Mouse (Mus musculus): ENCODE data around the gene Bcl2l12. TPM values are rescaled to one million over a fixed set of nuclear protein-coding genes. Genes with fewer than 3 reads are reported as not detected.

The Bcl2l12 gene
- polyA plus RNA-seq, 1 experiment: 13.3 TPM

- TF ChIP-seq MYOD1 (IDR thresholded peaks at IDR 0.05; ENCODE audit: control insufficient read depth in 1 of 3, insufficient read length in 2 of 3, low read depth in 2 of 3) (no peak), USF1 (IDR thresholded peaks at IDR 0.05; ENCODE audit: low read depth) (no peak), POLR2A (IDR thresholded peaks at IDR 0.05; ENCODE audit: insufficient read length, low read depth) (peak; percentile 23), TCF3 (IDR thresholded peaks at IDR 0.05; ENCODE audit: insufficient read length, low read depth) (no peak), POLR2AphosphoS2 (IDR thresholded peaks at IDR 0.05; ENCODE audit: insufficient read length, low read depth) (peak; percentile 84), E2F4 (IDR thresholded peaks at IDR 0.05; ENCODE audit: insufficient read depth) (no peak), MYOG (IDR thresholded peaks at IDR 0.05; ENCODE audit: control insufficient read depth in 1 of 3, insufficient read depth in 1 of 3, insufficient read length in 2 of 3, low read depth in 2 of 3) (no peak), SRF (IDR thresholded peaks at IDR 0.05; ENCODE audit: control insufficient read depth, insufficient read length, low read depth) (no peak)
- Histone ChIP-seq H3ac (ENCODE audit: control insufficient read depth, insufficient read length) (no peak within 1 kb of the TSS), H3K4me3 (peak within 1 kb of the TSS; percentile 14), H3K79me2 (ENCODE audit: control insufficient read depth, insufficient read depth) (no peaks in the 10 kb centered on the region), H3K36me3 (ENCODE audit: control insufficient read depth, insufficient read depth) (peaks cover 19% of the 10 kb centered on the region), H3K27me3 (ENCODE audit: control insufficient read depth, insufficient read depth, insufficient read length) (no peaks in the 10 kb centered on the region), H3K4me2 (ENCODE audit: low read depth) (peak within 1 kb of the TSS; percentile 47)
Observed at GRCm38 (mm10) chr7:44974383-44975116, 24.0 kb downstream of the Bcl2l12 start, which contains the start of gene Cpt1c. Gene Cpt1c, minus strand, starts transcription at chr7:44974851.

GRCm38 (mm10) chr7:44973415-44974130 lies 24.9 kb downstream of the Bcl2l12 start:
- TF ChIP-seq MYOG (IDR thresholded peaks at IDR 0.05; ENCODE audit: control insufficient read depth in 1 of 3, insufficient read depth in 1 of 3, insufficient read length in 2 of 3, low read depth in 2 of 3): no peak
- peak; percentile 27 for TF ChIP-seq POLR2AphosphoS2 (IDR thresholded peaks at IDR 0.05; ENCODE audit: insufficient read length, low read depth)
- Histone ChIP-seq H3K4me2 (ENCODE audit: low read depth) (peak overlapping the region; percentile 47), H3K27me3 (ENCODE audit: control insufficient read depth, insufficient read depth, insufficient read length) (no peaks in the 10 kb centered on the region), H3ac (ENCODE audit: control insufficient read depth, insufficient read length) (no peak overlapping the region), H3K36me3 (ENCODE audit: control insufficient read depth, insufficient read depth) (peaks cover 9% of the 10 kb centered on the region), H3K79me2 (ENCODE audit: control insufficient read depth, insufficient read depth) (no peaks in the 10 kb centered on the region), H3K4me3 (peak overlapping the region; percentile 14)

- no peaks in the 10 kb centered on the region for H3K79me2 ChIP-seq (ENCODE audit: control insufficient read depth, insufficient read depth)
- H3K36me3 ChIP-seq (ENCODE audit: control insufficient read depth, insufficient read depth): no peaks in the 10 kb centered on the region
- H3ac ChIP-seq (ENCODE audit: control insufficient read depth, insufficient read length): no peak overlapping the region
- TF ChIP-seq MYOD1 (IDR thresholded peaks at IDR 0.05; ENCODE audit: control insufficient read depth in 1 of 3, insufficient read length in 2 of 3, low read depth in 2 of 3): no peak
- TF ChIP-seq MAX (IDR thresholded peaks at IDR 0.05; ENCODE audit: low read depth): no peak
- no peak for TF ChIP-seq MYOG (IDR thresholded peaks at IDR 0.05; ENCODE audit: control insufficient read depth in 1 of 3, insufficient read depth in 1 of 3, insufficient read length in 2 of 3, low read depth in 2 of 3)
- no peak for TF ChIP-seq TCF3 (IDR thresholded peaks at IDR 0.05; ENCODE audit: insufficient read length, low read depth)
- TF ChIP-seq SRF (IDR thresholded peaks at IDR 0.05; ENCODE audit: control insufficient read depth, insufficient read length, low read depth): no peak
- no peak for TF ChIP-seq USF1 (IDR thresholded peaks at IDR 0.05; ENCODE audit: low read depth)
- TF ChIP-seq POLR2A (IDR thresholded peaks at IDR 0.05; ENCODE audit: insufficient read length, low read depth): no peak
- TF ChIP-seq E2F4 (IDR thresholded peaks at IDR 0.05; ENCODE audit: insufficient read depth): no peak
- no peak for TF ChIP-seq POLR2AphosphoS2 (IDR thresholded peaks at IDR 0.05; ENCODE audit: insufficient read length, low read depth)
- TF ChIP-seq REST (IDR thresholded peaks at IDR 0.05; ENCODE audit: insufficient read depth, insufficient read length): no peak
- TF ChIP-seq TCF12 (IDR thresholded peaks at IDR 0.05; ENCODE audit: insufficient read depth, poor library complexity, severe bottlenecking): no peak
- TF ChIP-seq CEBPB (IDR thresholded peaks at IDR 0.05; ENCODE audit: insufficient read depth, poor library complexity, severe bottlenecking): no peak
- no peaks in the 10 kb centered on the region for H3K27me3 ChIP-seq (ENCODE audit: control insufficient read depth, insufficient read depth, insufficient read length)
- H3K4me3 ChIP-seq: no peak overlapping the region
- H3K4me2 ChIP-seq (ENCODE audit: low read depth): no peak overlapping the region
Observed at GRCm38 (mm10) chr7:44971142-44971541, 27.4 kb downstream of the Bcl2l12 start.

DNA sequence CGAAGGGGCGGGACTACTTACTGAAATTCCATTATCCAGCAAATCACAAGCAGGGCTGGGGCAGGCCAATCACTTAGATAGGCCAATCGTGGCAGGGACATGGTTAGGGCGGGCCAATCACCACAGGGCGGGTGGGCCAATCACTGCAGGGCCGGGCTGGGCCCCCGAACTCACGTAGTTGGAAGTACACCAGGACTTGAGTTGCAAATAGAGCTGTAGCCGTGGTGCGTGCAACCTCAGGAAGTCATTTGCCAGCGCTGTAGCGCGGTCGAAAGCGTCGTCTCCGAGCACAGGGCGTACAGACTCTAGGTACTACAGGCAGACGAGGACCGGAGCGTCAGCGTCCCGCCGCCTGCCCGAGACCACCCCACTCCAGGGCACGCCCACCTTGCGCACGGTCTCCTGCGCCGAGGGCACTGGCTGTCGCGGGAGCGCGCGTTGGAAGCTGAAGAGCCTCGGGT lies 28.3 kb downstream of the Bcl2l12 start:
- Histone ChIP-seq H3ac (ENCODE audit: control insufficient read depth, insufficient read length) (no peak overlapping the region), H3K4me3 (no peak overlapping the region), H3K36me3 (ENCODE audit: control insufficient read depth, insufficient read depth) (no peaks in the 10 kb centered on the region), H3K27me3 (ENCODE audit: control insufficient read depth, insufficient read depth, insufficient read length) (no peaks in the 10 kb centered on the region), H3K79me2 (ENCODE audit: control insufficient read depth, insufficient read depth) (no peaks in the 10 kb centered on the region), H3K4me2 (ENCODE audit: low read depth) (no peak overlapping the region)
- TF ChIP-seq SRF (IDR thresholded peaks at IDR 0.05; ENCODE audit: control insufficient read depth, insufficient read length, low read depth): no peak
- TF ChIP-seq TCF3 (IDR thresholded peaks at IDR 0.05; ENCODE audit: insufficient read length, low read depth): no peak
- no peak for TF ChIP-seq POLR2A (IDR thresholded peaks at IDR 0.05; ENCODE audit: insufficient read length, low read depth)
- TF ChIP-seq MAX (IDR thresholded peaks at IDR 0.05; ENCODE audit: low read depth): no peak
- TF ChIP-seq POLR2AphosphoS2 (IDR thresholded peaks at IDR 0.05; ENCODE audit: insufficient read length, low read depth): no peak
- TF ChIP-seq MYOD1 (IDR thresholded peaks at IDR 0.05; ENCODE audit: control insufficient read depth in 1 of 3, insufficient read length in 2 of 3, low read depth in 2 of 3): no peak
- no peak for TF ChIP-seq E2F4 (IDR thresholded peaks at IDR 0.05; ENCODE audit: insufficient read depth)
- TF ChIP-seq REST (IDR thresholded peaks at IDR 0.05; ENCODE audit: insufficient read depth, insufficient read length): no peak
- TF ChIP-seq USF1 (IDR thresholded peaks at IDR 0.05; ENCODE audit: low read depth): no peak
- TF ChIP-seq MYOG (IDR thresholded peaks at IDR 0.05; ENCODE audit: control insufficient read depth in 1 of 3, insufficient read depth in 1 of 3, insufficient read length in 2 of 3, low read depth in 2 of 3): no peak
- TF ChIP-seq CEBPB (IDR thresholded peaks at IDR 0.05; ENCODE audit: insufficient read depth, poor library complexity, severe bottlenecking): no peak
- no peak for TF ChIP-seq TCF12 (IDR thresholded peaks at IDR 0.05; ENCODE audit: insufficient read depth, poor library complexity, severe bottlenecking)
